Mouse (Mus musculus): ENCODE data around the gene Twistnb. TPM values are rescaled to one million over a fixed set of nuclear protein-coding genes. Genes with fewer than 3 reads are reported as not detected.

Twistnb gene
- polyA plus RNA-seq, 2 experiments, result 9.2 to 56.1 TPM

DNA sequence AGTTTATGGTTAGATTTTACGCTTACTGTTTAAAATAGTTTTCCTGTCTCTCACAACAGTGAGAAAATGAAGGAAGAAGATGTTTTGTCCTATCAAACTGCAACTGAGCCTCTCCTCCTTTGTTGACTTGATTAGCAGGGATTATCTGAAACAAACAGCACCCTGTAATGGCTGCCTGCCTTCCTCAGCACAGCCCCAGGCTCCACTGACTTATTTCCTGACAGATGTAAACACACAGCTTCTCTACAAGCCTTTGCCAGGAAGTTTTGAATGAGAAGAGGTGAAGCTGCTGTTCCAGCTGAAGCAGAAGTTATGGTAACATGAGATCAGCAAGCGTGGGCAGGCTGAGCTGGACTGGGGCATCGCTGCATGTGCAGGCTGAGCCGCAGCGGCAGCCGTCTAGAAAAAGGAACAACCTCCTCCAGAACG lies 26.2 kb upstream of the Twistnb start:
- no peaks in the 10 kb centered on the region for H3K36me3 ChIP-seq (ENCODE audit: control insufficient read depth, insufficient read depth, low read length)
- WGBS, result 47% methylated on average over 7 of the region's 7 CpGs

DNA sequence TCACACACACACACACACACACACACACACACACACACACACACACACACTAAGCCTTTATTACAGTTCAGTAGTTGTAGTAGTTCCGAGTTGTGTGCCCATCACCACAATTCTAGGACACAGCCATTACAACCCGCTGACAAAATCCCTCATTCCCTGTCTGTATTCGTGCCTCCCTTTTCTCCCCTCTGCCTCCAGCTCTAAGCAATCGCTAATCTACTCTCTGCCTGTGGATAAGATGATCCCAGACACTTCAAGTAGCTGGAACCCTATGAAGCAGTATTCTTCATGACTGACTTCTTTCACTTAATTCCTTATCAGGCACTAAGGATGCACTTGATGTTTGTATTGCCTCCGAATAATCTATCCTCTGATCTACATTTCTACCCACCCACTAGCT lies 24.4 kb upstream of the Twistnb start:
- Histone ChIP-seq H3K27me3 (ENCODE audit: control insufficient read depth, insufficient read depth, low read length) (no peaks in the 10 kb centered on the region), H3K36me3 (ENCODE audit: control insufficient read depth, insufficient read depth, low read length) (no peaks in the 10 kb centered on the region), H3K9ac (ENCODE audit: low read depth, low read length, severe bottlenecking) (no peak overlapping the region), H3K27ac (replicated peaks; ENCODE audit: low read depth, low read length) (no peak overlapping the region), H3K4me3 (replicated peaks; ENCODE audit: low read length) (no peak overlapping the region), H3K9me3 (ENCODE audit: control insufficient read depth, low read length) (no peaks in the 10 kb centered on the region), H3K4me1 (ENCODE audit: control insufficient read depth, insufficient read depth, low read length) (no peaks in the 10 kb centered on the region), H3K4me2 (replicated peaks; ENCODE audit: low read depth, low read length, severe bottlenecking) (no peak overlapping the region)
- TF ChIP-seq POLR2A (IDR thresholded peaks at IDR 0.05; ENCODE audit: borderline replicate concordance, extremely low read depth, insufficient read depth, insufficient read length), result no peak
- DNase-seq (ENCODE audit: low spot score) (no peak), ATAC-seq (ENCODE audit: low FRiP score, low read depth) (no peak)
- WGBS, result 72% methylated on average over 5 of the region's 5 CpGs

More for the DNA sequence above, 26.2 kb upstream of the Twistnb start:
- Histone ChIP-seq H3K27me3 (ENCODE audit: control insufficient read depth, insufficient read depth, low read length) (no peaks in the 10 kb centered on the region), H3K9me3 (ENCODE audit: control insufficient read depth, low read length) (no peaks in the 10 kb centered on the region), H3K4me3 (replicated peaks; ENCODE audit: low read length) (no peak overlapping the region), H3K4me1 (ENCODE audit: control insufficient read depth, insufficient read depth, low read length) (no peaks in the 10 kb centered on the region), H3K9ac (ENCODE audit: low read depth, low read length, severe bottlenecking) (no peak overlapping the region), H3K4me2 (replicated peaks; ENCODE audit: low read depth, low read length, severe bottlenecking) (no peak overlapping the region), H3K27ac (replicated peaks; ENCODE audit: low read depth, low read length) (no peak overlapping the region)
- ATAC-seq (ENCODE audit: low FRiP score, low read depth) (no peak), DNase-seq (ENCODE audit: low spot score) (no peak)
- TF ChIP-seq POLR2A (IDR thresholded peaks at IDR 0.05; ENCODE audit: borderline replicate concordance, extremely low read depth, insufficient read depth, insufficient read length), result no peak

DNA sequence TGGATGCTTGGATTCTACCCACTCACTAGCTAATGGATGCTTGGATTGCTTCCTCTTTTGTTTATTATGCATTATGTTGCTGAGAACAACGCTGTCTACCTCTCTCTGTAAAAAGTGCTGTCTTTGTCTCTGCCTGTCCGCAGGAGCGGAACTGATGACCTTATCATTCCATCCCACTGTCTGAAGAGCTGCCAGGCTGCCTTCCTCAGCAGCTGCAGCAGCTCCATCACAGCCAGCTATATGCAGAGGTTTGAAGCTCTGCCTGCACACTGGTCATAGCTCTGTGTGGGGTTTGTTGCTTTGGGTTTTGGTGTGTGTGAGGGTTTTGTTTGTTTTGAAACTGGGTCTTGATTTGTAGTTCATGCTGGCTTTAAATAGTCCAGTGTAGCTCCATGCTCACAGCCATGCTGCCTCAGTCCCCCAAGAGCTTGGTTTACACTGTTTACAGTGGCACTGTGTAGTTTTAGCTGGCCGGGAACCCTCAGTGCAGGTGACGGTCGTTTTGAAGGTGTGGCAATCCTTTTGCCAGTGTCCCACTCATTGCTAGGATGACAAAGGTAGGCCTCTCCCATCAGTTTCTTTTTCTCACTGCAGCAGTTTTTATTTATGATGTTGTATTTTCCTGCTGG lies 23.9 kb upstream of the Twistnb start:
- TF ChIP-seq POLR2A (IDR thresholded peaks at IDR 0.05; ENCODE audit: borderline replicate concordance, extremely low read depth, insufficient read depth, insufficient read length), result no peak
- DNase-seq (ENCODE audit: low spot score) (no peak), ATAC-seq (ENCODE audit: low FRiP score, low read depth) (no peak)
- no peak overlapping the region for H3K27ac ChIP-seq (replicated peaks; ENCODE audit: low read depth, low read length)
- no peaks in the 10 kb centered on the region for H3K4me1 ChIP-seq (ENCODE audit: control insufficient read depth, insufficient read depth, low read length)
- H3K36me3 ChIP-seq (ENCODE audit: control insufficient read depth, insufficient read depth, low read length), result no peaks in the 10 kb centered on the region
- H3K4me3 ChIP-seq (replicated peaks; ENCODE audit: low read length), result no peak overlapping the region
- H3K9ac ChIP-seq (ENCODE audit: low read depth, low read length, severe bottlenecking), result no peak overlapping the region
- no peaks in the 10 kb centered on the region for H3K9me3 ChIP-seq (ENCODE audit: control insufficient read depth, low read length)
- no peak overlapping the region for H3K4me2 ChIP-seq (replicated peaks; ENCODE audit: low read depth, low read length, severe bottlenecking)
- 57% methylated on average over 6 of the region's 6 CpGs for WGBS
- H3K27me3 ChIP-seq (ENCODE audit: control insufficient read depth, insufficient read depth, low read length), result no peaks in the 10 kb centered on the region

DNA sequence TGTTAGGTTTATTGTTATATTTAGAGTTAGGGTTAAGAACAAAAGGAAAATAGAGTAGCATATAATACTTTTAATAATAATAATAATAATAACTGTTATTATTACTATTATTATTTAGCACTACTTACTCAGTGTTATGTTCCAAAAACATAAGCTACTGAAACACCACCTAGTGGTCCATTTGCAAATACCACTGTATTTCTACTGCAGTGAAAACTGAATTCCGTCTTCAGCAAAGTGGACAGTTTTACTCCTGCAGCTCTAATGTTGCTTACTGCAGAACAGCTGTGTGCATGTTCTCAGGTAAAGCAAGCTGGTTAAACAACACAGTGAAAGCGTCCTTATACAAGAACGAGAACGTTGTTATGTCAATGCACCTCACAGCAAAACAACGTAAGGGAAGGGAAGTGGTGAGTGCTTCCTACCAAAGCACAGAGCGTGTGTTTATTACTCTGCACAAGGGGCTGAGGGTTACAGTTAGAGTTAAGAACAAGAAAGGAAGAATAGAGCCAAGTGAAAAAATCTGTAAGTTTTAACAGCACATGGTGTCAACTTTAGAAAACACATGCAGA lies 17.8 kb upstream of the Twistnb start:
- H3K4me3 ChIP-seq (replicated peaks; ENCODE audit: low read length), result no peak overlapping the region
- H3K4me2 ChIP-seq (replicated peaks; ENCODE audit: low read depth, low read length, severe bottlenecking), result no peak overlapping the region
- no peaks in the 10 kb centered on the region for H3K36me3 ChIP-seq (ENCODE audit: control insufficient read depth, insufficient read depth, low read length)
- TF ChIP-seq POLR2A (IDR thresholded peaks at IDR 0.05; ENCODE audit: borderline replicate concordance, extremely low read depth, insufficient read depth, insufficient read length), result no peak
- H3K9ac ChIP-seq (ENCODE audit: low read depth, low read length, severe bottlenecking), result no peak overlapping the region
- H3K27ac ChIP-seq (replicated peaks; ENCODE audit: low read depth, low read length), result no peak overlapping the region
- WGBS, result 46% methylated on average over 6 of the region's 6 CpGs
- no peaks in the 10 kb centered on the region for H3K9me3 ChIP-seq (ENCODE audit: control insufficient read depth, low read length)
- peak; percentile 36 for DNase-seq (ENCODE audit: low spot score)
- ATAC-seq (ENCODE audit: low FRiP score, low read depth), result no peak
- H3K4me1 ChIP-seq (ENCODE audit: control insufficient read depth, insufficient read depth, low read length), result no peaks in the 10 kb centered on the region
- H3K27me3 ChIP-seq (ENCODE audit: control insufficient read depth, insufficient read depth, low read length), result no peaks in the 10 kb centered on the region

DNA sequence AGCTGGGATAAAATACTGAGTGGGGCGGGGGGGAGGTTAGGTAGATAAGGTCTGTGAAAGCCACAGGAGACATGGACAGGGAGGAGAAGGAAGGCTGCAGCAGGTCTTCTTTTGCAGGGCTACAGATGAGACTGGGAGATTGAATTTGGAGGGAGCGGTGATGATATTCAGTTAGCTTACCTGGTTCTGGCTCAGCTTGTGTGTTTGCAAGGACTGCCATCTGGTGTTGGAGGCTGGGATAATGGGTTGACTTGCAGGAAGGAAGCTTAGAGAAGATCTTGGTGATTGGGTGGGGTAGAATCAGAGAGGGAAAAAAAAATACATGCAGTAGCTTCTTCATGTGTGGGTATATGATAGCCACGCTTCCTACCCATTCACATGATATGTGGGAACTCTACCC lies 5.1 kb upstream of the Twistnb start:
- ATAC-seq (ENCODE audit: low FRiP score, low read depth), result no peak
- Histone ChIP-seq H3K9me3 (ENCODE audit: control insufficient read depth, low read length) (no peaks in the 10 kb centered on the region), H3K36me3 (ENCODE audit: control insufficient read depth, insufficient read depth, low read length) (no peaks in the 10 kb centered on the region), H3K9ac (ENCODE audit: low read depth, low read length, severe bottlenecking) (no peak overlapping the region), H3K4me3 (replicated peaks; ENCODE audit: low read length) (no peak overlapping the region), H3K27ac (replicated peaks; ENCODE audit: low read depth, low read length) (no peak overlapping the region), H3K4me1 (ENCODE audit: control insufficient read depth, insufficient read depth, low read length) (no peaks in the 10 kb centered on the region), H3K27me3 (ENCODE audit: control insufficient read depth, insufficient read depth, low read length) (no peaks in the 10 kb centered on the region), H3K4me2 (replicated peaks; ENCODE audit: low read depth, low read length, severe bottlenecking) (no peak overlapping the region)
- no peak for TF ChIP-seq POLR2A (IDR thresholded peaks at IDR 0.05; ENCODE audit: borderline replicate concordance, extremely low read depth, insufficient read depth, insufficient read length)
- 37% methylated on average over 3 of the region's 3 CpGs for WGBS
- peak; percentile 45 for DNase-seq (ENCODE audit: low spot score)

Measured in limb, embryonic 14.5 days (tissue).